3 mouse cellular contexts compared by ENCODE assay signal in the genomic region with DNA sequence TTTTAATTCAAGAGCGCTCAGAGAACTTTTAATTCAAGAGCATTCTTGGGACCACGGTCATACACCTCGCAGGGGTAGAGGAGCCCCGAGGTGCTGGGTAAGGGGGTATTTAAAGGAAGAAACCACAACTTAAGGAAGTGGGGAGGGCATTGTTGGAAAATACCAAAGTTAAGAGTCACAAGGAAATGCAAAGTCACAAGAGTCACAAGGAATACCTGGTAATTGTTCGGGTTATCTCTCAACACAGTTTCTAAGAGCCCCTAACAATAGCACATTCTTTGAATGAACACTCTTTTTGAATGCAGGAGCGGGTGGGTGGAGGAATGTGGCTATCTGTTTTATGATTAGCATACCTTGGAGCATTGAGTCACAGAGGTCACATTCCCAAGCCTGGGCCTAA.
A peak's percentile ranks its signal among the peaks of the same experiment; 100 is the strongest.
DNase-seq lines count a peak whose midpoint lies in the region.

No protein-coding gene starts in this region.

- DNase-seq in ES-CJ7 (ENCODE audit: low read depth, low spot score) (peak; percentile 35), R1 (ENCODE audit: low read depth, low spot score) (peak; percentile 77), ZHBTc4 (ENCODE audit: low read depth, low spot score) (peak; percentile 60)
